Mouse (Mus musculus): ENCODE measurements at regions not wholly inside any gene's neighbourhood (a gene's known extent, or its start where the extent isn't known, plus 50 kb on each side); places are given as distances from the start of the nearest gene placed in this dataset.
"Not testable (repeated sequence)": the region's sequence is repeated elsewhere in the genome, so short reads cannot be mapped to it uniquely, and the experiment has no call there.

DNA sequence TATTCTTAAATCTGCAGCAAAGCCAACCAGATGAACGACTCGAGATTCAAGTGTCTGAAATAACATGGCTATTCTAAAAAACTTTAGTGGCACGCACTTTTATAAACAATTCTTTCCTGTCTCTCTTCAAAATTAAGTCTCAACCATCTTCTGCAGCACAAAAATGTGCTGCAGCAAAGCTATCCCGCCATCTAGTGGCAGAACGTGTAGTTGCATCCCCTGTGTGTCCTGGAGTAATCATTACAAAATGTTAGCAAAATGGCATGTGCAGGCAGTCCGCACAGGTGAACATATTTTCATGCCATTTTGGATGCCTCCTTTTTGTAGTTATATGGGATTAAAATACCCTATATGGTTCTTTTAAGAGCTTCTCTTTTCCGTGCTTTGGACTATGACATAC lies 293.1 kb upstream of the Slc7a14 start:
- peak; percentile 17 for DNase-seq (ENCODE audit: low read depth)

- not testable (repeated sequence) for DNase-seq (ENCODE audit: low read depth)
Observed at GRCm38 (mm10) chr3:31596581-31596980, 286.4 kb upstream of the Slc7a14 start.

GRCm38 (mm10) chr3:31585971-31586370 lies 275.8 kb upstream of the Slc7a14 start:
- no peak for DNase-seq (ENCODE audit: low read depth)

GRCm38 (mm10) chr3:31573849-31574248 lies 263.7 kb upstream of the Slc7a14 start:
- no peak for DNase-seq (ENCODE audit: low read depth)

Data from c-Kit-positive CD71-positive TER-119-negative erythroid progenitor cells, embryonic 14.5 days (primary cell).